Mouse (Mus musculus) neutrophil, adult 5-6 weeks (primary cell): ENCODE data around the gene Fam131a. TPM values are rescaled to one million over a fixed set of nuclear protein-coding genes. Genes with fewer than 3 reads are reported as not detected.
"Not testable (repeated sequence)": the region's sequence is repeated elsewhere in the genome, so short reads cannot be mapped to it uniquely, and the experiment has no call there.

ENCODE experiments used
- ATAC-seq: fragments of 151-379, 151-347 bp; 2 replicates; pipeline ENCODE4 v1.8.0; 2017; ENCODE audit warnings: mild to moderate bottlenecking, moderate TSS enrichment; ENCODE audit not compliant: insufficient number of reproducible peaks, poor library complexity, low FRiP score, severe bottlenecking; ENCODE audit errors: extremely low read depth
- total RNA-seq: library from RNA; stranded (forward); fragments of 200-1000 nt; gene quantifications from 2 replicates; pipeline ENCODE4 v1.2.3, GENCODE M21; 2017

Fam131a gene
- total RNA-seq, result 0.61 TPM in 1 of 2 replicates, not detected in the other

DNA sequence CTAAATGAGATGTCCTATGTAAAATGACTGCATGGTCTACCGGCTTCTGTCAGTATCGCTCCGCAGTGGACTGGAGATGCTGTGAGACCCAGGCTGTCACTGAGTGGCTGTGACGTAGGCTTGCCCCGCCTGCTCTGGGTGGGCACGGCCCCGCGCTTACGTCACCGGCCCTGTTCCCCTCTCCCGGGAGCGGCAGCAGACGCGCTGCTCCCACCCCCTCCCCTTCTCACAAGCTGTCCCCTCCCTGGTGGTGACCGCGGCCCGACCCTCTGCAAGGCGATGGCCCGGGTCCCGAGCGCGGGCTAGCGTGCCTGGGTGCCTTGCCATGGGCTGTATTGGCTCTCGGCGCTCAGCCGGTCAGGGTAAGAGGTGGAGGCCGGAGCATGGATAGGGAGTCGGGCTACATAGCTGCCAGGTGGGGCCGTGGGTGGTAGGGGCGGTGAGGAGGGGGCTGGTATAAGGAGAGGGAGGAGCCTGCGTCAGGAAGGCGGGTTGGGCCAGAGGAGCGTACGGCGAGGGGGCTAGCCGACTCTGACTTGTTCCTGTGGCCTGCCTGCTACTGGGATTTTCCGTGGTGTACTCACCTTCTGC lies at the start of gene Fam131a:
Gene Fam131a, plus strand, starts transcription at position 131 of the 591 bp plus-strand sequence.
- ATAC-seq, result peak; percentile 44; the same call in 1 of the 2 replicates

DNA sequence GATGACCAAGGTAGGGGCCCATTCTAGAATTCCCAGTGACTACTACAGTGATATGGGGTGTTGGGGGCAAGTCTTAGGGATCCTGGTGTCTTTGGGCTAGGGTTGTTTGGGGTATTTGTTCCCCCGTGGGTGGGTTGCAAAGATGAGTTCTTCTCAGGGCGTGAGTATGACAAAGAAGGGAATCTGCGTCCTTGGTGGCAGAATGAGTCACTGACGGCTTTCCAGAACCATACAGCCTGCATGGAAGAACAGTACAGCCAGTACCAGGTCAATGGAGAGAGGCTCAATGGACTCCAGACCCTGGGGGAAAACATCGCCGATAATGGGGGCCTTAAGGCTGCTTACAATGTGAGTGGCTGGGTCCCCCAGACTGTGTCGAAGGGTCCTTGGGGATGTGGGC lies 49.1 kb upstream of the Fam131a start:
- ATAC-seq, result no peak

DNA sequence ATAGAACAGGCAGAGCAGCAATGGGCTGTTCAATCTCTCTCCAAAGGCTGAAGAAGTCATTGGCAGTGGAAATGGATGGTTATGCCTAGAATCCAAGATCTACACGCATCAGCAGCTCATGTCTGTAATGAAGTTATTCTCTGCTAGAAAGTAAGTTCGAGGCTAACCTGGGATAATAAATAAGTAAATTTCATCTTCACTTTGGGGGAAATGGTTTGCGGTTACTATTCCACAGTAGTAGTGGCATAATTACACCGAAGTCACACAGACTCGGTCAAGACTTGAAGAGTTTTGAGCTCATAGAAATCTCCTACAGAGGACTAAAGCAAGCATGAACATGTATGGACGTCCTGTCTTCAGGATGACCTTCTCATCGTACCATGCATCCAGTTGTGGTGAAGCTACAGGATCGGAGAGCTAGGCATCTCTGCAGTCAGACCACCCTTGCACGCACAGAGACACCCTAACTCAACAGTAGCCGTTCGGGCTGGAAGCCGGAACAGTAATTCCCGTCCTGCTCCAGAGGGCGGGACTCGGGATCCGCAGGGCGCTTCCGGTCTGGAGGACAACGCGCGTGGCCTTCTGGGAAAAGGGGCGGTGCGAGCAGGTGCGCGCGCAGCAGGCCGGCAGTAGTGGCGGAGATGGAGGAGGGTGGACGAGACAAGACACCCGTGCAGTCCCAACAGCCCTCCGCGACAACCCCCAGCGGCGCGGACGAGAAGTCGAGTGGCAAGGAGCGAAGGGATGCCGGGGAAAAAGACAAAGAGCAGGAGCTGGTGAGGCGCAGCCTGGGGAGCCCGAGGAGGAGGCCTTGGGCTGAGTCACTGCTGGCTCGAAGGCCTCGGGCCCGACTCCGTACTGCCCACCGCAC lies 41.7 kb upstream of the Fam131a start, which contains the start of gene Psmd2:
Gene Psmd2, plus strand, starts transcription at position 577 of the 871 bp plus-strand sequence.
- peak; percentile 74 for ATAC-seq

DNA sequence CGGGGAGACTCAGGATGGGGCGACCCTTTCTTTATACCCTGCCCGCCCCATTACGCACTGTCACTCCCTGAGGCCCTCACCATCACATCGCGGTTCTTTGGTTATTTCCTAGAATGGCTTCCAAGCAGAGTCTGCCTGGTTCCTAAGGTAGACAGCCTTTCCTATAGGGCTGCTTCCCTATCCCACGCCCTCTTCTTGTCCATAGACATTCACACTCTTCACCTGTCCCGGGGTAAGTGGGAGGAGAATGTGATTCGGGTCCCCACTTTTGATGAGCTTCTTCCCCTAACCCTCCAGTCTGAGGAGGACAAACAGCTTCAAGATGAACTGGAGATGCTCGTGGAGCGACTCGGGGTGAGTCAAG lies 41.1 kb upstream of the Fam131a start:
- no peak for ATAC-seq

DNA sequence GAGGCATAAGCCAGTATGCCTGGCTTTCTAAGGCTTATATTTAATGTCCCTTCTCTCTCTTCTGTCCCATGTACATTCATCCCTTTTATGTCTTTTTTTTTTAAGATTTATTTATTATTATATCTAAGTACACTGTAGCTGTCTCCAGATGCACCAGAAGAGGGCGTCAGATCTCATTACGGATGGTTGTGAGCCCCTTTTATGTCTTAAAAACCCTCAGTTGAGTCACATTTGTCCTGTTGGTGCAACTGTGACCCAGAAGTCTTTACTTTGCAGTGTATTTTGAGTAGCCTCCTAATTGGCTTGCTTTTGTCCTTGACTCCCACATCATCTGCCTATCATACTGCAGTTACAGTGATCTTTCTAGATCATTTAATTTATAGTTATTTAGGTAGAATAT lies 39.7 kb upstream of the Fam131a start:
- ATAC-seq, result no peak

DNA sequence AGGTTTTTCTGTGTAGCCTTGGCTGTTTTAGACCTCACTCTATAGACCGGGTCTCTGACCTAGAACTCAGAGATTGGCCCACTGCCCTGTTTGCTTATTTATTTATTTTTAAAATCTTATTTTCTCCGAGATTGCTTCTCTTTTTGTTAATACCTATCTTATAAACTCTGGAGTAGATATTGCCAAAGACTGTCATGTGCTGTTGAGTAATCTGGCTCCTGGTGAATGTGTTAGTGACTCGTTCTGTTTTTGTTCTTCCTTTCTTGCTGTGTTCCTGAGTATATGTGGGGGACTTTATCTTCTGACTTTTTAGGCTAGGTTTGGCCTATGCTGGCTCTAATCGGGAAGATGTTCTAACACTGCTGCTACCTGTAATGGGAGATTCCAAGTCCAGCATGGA lies 35.4 kb upstream of the Fam131a start:
- no peak for ATAC-seq

DNA sequence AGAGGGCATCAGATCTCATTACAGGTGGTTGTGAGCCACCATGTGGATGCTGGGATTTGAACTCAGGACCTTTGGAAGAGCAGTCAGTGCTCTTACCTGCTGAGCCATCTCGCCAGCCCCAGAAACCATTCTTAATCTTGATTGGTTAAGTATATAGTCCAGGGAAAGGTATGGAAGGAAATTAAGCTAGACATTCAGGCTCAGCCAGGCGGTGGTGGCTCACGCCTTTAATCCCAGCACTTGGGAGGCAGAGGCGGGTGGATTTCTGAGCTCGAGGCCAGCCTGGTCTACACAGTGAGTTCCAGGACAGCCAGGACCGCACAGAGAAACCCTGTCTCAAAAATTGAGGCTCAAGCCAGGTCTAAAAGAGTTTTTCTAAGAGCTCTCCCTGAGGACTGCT lies 25.0 kb upstream of the Fam131a start, which contains the start of gene Eif4g1:
Gene Eif4g1, plus strand, starts transcription at position 301 of the 400 bp plus-strand sequence.
- not testable (repeated sequence) for ATAC-seq

DNA sequence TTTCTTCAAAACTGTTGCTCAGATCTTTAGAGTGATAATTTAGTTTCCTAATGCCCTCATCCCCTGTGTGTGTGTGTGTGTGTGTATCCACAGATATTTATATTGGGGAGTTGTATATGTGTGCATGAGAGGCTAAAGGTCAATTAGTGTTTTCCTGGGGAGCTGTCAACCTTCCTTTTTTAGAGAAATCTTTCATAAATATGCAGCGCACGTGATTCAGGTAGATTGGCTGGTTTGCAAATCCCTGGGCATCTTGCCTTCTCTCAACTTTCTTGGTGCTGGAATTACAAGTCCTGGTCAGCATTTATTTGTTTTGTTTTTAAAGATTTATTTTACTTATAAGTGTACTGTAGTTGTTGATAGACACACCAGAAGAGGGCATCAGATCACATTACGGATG lies 22.8 kb upstream of the Fam131a start:
- no peak for ATAC-seq

DNA sequence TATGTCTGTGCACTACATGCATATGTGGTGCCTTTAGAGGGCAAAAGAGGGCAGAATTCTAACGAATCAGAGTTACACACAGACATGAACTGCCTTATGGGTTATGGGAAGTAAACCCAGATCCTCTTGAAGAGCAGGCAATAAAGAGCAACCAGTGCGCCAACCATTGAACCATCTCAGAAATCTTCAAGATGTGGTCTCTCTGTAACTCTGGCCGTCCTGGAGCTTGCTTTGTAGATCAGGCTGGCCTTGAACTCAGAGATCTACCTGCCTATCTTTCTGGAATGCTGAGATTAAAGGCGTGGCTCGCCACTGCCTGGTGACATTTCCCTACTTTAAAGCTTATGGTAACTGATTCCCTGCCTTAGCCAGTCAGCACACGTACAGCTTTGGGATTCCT lies 21.2 kb upstream of the Fam131a start:
- no peak for ATAC-seq

DNA sequence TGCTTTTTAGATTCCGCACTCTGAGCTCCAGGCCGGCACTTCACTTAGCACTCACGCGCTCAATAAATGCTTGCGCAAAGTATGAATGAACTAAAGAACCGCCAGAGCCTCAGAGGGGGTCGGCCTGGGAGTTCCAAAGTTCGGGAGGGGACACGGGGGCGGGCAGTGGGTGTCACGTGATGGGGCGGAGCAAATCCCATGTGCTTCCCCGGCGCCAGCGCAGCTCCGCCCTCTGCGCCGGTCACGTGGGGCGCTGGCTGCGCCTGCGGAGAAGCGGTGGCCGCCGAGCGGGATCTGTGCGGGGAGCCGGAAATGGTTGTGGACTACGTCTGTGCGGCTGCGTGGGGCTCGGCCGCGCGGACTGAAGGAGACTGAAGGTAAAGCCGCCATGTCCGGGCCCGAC lies 20.5 kb upstream of the Fam131a start:
- peak; percentile 68 for ATAC-seq

DNA sequence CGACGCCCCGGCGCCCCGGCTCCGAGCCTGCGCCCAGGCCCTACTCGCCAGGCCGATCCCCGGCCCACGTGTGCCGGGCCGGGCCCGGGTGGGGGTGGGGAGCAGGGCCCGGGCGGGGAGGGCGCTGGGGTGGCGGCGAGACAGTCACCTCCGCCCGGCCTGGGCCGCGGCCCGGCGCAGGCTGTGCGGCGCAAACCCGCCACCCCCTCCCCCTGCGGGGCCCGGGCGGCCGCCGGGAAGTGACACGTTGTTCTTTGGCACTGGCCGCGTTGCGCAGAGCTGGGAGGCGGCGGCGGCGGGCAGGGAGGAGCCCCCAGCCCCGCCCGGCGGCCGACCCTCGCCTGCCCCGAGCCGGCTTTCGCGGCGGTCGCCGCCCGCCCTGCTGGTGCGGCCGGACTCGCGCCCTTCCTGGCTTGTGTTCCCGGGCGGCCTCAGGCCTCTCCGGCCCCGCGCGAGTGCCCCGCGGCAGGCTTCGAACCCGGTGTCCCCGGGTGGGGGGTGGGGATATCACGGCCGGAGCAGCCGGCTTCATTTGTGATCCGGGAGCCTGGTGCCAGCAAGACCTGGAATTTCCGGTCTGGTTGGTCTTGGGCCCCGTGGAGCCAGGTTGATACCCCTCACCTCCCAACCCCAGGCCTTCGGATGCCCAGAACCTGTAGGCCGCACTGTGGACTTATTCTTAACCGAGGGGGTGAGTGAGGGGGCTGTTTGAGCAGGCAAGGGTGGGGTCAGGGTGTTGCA lies 19.9 kb upstream of the Fam131a start:
- ATAC-seq, result no peak

DNA sequence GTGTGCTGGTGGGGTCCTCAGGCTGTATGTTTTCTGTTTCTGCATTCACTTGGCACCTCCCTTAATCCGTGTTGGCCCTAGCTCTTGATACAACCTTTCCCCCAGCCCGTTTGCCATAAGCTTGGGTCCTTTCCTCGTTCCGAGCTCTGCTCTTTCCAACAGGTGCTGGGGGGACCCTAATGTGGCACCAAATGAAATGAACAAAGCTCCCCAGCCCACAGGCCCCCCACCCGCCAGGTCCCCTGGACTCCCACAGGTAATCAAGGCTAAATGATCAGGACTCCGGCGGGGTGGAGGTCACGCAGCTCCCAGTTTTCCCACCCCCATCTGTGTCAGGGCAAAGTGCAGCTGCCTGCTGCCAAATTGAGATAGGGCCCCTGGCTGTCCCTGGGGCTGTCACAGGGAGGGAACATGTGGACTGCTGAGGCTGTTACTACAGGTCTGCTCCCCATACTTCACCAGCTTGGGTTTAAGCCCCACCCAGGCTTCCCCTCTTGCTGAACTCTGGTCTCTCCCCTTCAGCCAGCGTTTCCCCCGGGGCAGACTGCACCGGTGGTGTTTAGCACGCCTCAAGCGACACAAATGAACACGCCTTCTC lies 19.2 kb upstream of the Fam131a start:
- no peak for ATAC-seq

DNA sequence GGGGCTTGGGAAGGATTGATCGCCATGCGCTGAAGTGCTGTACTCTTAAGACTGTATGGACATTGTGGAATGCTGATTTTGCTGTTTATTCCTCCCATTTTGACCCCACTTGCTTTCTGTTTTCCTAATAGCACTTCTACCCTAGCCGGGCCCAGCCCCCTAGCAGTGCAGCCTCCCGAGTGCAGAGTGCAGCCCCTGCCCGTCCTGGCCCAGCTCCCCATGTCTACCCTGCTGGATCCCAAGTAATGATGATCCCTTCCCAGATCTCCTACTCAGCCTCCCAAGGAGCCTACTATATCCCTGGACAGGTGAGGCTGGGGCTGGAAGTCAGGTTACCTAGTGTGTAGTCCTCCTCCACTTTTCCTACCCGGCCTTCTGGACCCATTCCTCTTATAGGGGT lies 17.8 kb upstream of the Fam131a start:
- no peak for ATAC-seq

DNA sequence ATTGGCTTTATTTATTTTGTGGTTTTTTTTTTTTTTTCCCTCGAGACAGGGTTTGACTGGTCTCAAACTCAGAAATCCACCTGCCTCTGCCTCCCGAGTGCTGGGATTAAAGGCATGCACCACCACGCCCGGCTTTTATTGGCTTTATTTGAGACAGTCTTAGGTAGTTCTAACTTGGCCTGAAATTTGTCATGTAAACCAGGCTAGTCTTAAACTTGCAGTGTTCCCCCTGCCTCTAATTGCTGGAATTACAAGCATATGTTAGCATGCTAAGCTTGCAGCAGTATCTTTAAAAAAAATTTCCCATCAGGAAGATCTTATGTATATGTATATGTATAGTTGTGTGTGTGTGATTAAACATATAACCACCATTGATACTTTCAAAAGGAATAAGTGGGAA lies 16.3 kb upstream of the Fam131a start:
- no peak for ATAC-seq

DNA sequence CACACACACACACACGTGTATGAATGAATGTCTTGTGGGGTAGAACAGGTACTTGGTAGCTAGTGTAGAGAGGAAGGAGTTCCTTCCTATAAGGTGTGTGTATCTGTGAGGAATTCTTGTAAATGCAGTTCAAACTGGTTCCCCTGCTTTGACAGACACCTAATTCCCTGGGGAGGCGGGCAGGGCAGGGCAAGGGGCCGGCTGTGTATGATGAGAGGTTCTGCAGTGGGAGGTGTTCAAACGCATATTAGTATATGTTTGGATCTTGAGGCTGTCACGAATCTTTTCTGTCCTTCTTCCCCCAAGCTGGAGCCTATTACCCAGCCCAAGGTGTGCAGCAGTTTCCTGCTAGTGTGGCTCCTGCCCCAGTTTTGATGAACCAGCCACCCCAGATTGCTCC lies 15.7 kb upstream of the Fam131a start:
- ATAC-seq, result no peak

DNA sequence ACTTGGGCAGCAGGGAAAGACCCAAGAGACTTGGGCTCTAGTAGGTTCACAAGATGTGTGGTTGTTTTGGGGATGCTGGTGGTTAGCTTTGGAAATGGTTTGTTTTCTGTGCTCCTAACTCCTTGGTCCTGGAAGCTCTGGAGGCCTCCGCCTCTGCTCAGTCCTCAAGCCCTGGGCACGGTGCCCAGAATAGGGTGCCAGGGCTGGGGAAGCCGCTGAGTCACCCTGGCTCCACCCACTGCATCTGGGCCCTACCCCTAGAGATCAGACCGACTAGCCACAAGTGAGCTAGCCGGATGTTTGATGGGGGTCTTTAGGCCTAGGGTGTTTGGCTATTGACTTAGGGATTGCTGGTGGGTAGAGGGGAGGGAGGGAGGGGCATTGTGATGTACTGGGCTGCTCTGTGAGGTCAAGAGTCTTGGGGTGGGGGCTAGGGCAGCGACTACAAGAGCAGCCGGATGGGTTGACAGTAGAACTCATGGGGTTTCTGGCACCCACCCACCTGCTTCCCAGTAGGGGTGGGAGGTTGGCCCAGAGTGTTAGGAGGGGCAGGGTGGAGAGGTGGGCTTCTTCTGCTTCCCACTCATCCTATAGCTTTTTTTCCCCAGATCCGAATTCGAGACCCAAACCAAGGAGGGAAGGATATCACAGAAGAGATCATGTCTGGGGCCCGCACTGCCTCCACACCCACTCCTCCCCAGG lies 14.9 kb upstream of the Fam131a start:
- ATAC-seq, result no peak

DNA sequence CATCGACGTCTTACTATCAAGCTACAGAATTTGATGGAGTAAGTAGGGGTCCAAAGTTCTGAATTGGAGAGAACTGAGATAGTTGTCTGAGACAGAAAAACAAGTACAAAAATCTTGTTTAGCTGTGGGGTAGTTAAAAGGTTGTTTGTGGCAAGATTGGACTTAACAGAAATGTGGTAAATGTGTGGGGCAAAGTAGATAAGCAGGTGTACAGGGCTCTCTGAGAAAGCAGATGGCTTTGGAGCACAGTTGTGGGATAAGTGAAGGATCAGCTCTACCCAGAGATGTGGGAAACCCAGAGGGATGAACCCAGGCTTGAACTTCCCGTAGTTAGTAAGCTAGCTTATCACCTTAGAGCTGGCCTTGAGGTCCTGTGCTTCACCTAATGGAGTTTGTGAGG lies 2.3 kb upstream of the Fam131a start:
- no peak for ATAC-seq

DNA sequence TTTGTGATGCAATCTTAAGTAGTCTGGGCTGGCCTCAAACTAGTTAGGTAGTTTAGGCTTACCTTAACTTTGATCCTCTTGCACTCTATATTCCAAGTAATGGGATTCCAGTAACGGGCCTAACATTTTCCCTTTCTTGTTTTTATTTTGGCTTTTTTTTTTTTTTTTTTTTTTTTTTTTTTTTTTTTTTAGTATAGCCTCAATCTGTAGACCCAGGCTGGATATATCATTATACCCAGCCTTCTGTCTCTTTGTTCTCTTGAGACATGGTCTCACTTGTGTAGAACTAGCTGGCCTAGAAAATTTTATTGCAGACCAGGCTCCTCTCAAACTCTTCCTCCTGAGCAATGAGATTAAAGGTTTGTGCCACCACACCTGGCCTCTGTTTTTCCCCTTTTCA lies 1.4 kb upstream of the Fam131a start:
- no peak for ATAC-seq
